Mouse (Mus musculus) heart, postnatal 0 days (tissue): ENCODE measurements around the gene Cela3b.

Source experiments
- CTCF ChIP-seq: IDR thresholded peaks from 2 replicates; pipeline ENCODE4 v1.5.1; 2016; ENCODE audit warnings: antibody characterized with exemption, control low read depth, low read depth
- EP300 ChIP-seq: IDR thresholded peaks from 2 replicates; pipeline ENCODE4 v1.6.1; 2016; ENCODE audit warnings: antibody characterized with exemption, low read depth

GRCm38 (mm10) chr4:137467525-137467924 is 37.2 kb upstream of the Cela3b start:
- TF ChIP-seq CTCF, result no peak
- no peak for TF ChIP-seq EP300
